Mouse (Mus musculus) cortical plate, adult 2 months (tissue): ENCODE measurements around the gene Rnf168.

ENCODE experiments used
- CTCF ChIP-seq: fragments of 200-500 bp; IDR thresholded peaks from 2 replicates; pipeline ENCODE4 v1.5.1; 2011; ENCODE audit warnings: mild to moderate bottlenecking, control low read depth, low read length; ENCODE audit not compliant: insufficient read depth; ENCODE audit errors: extremely low read depth
- POLR2A ChIP-seq: fragments of 200-500 bp; IDR thresholded peaks from 2 replicates; pipeline ENCODE4 v1.6.1; 2011; ENCODE audit warnings: mild to moderate bottlenecking, low read length, control low read depth; ENCODE audit not compliant: insufficient read depth; ENCODE audit errors: extremely low read depth

DNA sequence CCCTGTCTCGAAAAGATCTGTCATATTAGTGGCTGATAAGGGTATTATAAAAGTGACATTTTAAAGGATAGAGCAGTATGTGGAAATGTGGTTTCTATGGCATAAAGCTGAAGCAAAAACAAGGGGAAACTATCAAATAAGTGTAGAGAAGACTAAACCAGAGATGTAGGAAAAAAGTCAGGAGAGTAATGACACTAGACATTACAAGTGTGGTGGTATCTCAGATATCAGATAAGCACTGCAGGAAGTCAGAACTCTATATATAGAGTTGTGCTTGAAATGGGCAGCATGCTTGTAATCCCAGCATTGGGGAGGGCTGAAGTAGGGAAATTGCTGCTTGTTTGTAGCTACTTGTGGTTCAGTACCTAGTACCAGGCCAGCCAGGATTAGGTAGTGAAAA lies 63.2 kb downstream of the Rnf168 start:
- TF ChIP-seq CTCF = no peak
- no peak for TF ChIP-seq POLR2A
